Mouse (Mus musculus) hindbrain, embryonic 10.5 days (tissue): ENCODE data around the gene Supt6. TPM values are rescaled to one million over a fixed set of nuclear protein-coding genes. Genes with fewer than 3 reads are reported as not detected.
A peak's percentile ranks its signal among the peaks of the same experiment; 100 is the strongest.

Source experiments
- DNase-seq: peaks from one replicate; pipeline ENCODE4 v3.0.0-alpha.2; 2017; ENCODE audit warnings: low spot score
- H3K27ac ChIP-seq: fragments of 300-500 bp; sonication (generic); 2 replicates; pipeline ENCODE4 v1.5.1; 2016; ENCODE audit warnings: mild to moderate bottlenecking, moderate library complexity
- H3K27me3 ChIP-seq: fragments of 300-500 bp; sonication (generic); 2 replicates; pipeline ENCODE4 v1.6.1; 2016; ENCODE audit warnings: mild to moderate bottlenecking; ENCODE audit not compliant: poor library complexity, insufficient read depth, severe bottlenecking
- H3K36me3 ChIP-seq: fragments of 300-500 bp; sonication (generic); 2 replicates; pipeline ENCODE4 v1.6.1; 2016; ENCODE audit warnings: mild to moderate bottlenecking, moderate library complexity
- H3K4me1 ChIP-seq: fragments of 300-500 bp; sonication (generic); replicated peaks from 2 replicates; pipeline ENCODE4 v1.6.1; 2016; ENCODE audit warnings: mild to moderate bottlenecking
- H3K4me3 ChIP-seq: fragments of 300-500 bp; sonication (generic); 2 replicates; pipeline ENCODE4 v1.5.1; 2016; ENCODE audit warnings: mild to moderate bottlenecking, moderate library complexity
- H3K9me3 ChIP-seq: fragments of 300-500 bp; sonication (generic); 2 replicates; pipeline ENCODE4 v1.6.1; 2016; ENCODE audit warnings: mild to moderate bottlenecking, moderate library complexity
- WGBS: fragments of 180-500 bp; shearing (Covaris S2); methylation state at CpG from one replicate; pipeline ENCODE4 v1.1.7; 2016; 5-methylcytosine and 5-hydroxymethylcytosine counted together
- polyA plus RNA-seq: library from polyadenylated mRNA; unstranded; fragments of >200 nt; fragmentation: Nextera tagmentation; extraction: Ambion mirVana; gene quantifications from 2 replicates; pipeline ENCODE4 v1.2.1, GENCODE M21; 2016

Gene Supt6
- polyA plus RNA-seq, 1 experiment from 2014 or later = 35.0 TPM

GRCm38 (mm10) chr11:78210615-78211014, 35.2 kb downstream of the Supt6 start:
- Histone ChIP-seq H3K4me3 (no peak overlapping the region), H3K4me1 (peaks cover 9% of the 10 kb centered on the region), H3K36me3 (peaks cover 100% of the 10 kb centered on the region), H3K27me3 (no peaks in the 10 kb centered on the region), H3K27ac (no peak overlapping the region), H3K9me3 (no peaks in the 10 kb centered on the region)
- DNase-seq = no peak
- WGBS = 72% methylated on average over 7 of the region's 7 CpGs

GRCm38 (mm10) chr11:78209886-78210285, 35.9 kb downstream of the Supt6 start:
- no peak overlapping the region for H3K27ac ChIP-seq
- H3K9me3 ChIP-seq = no peaks in the 10 kb centered on the region
- 85% methylated on average over 6 of the region's 6 CpGs for WGBS
- no peak for DNase-seq
- H3K27me3 ChIP-seq = no peaks in the 10 kb centered on the region
- no peak overlapping the region for H3K4me3 ChIP-seq
- H3K36me3 ChIP-seq = peaks cover 100% of the 10 kb centered on the region
- peaks cover 12% of the 10 kb centered on the region for H3K4me1 ChIP-seq

- H3K27me3 ChIP-seq = no peaks in the 10 kb centered on the region
- peaks cover 16% of the 10 kb centered on the region for H3K4me1 ChIP-seq
- H3K9me3 ChIP-seq = no peaks in the 10 kb centered on the region
- no peak overlapping the region for H3K27ac ChIP-seq
- H3K36me3 ChIP-seq = peaks cover 93% of the 10 kb centered on the region
- WGBS = 78% methylated on average over 7 of the region's 7 CpGs
- H3K4me3 ChIP-seq = no peak overlapping the region
- no peak for DNase-seq
These were observed 38.6 kb downstream of the Supt6 start for GRCm38 (mm10) chr11:78207190-78207589.

- H3K4me3 ChIP-seq = no peak overlapping the region
- DNase-seq = no peak
- WGBS = 76% methylated on average over 13 of the region's 13 CpGs
- H3K9me3 ChIP-seq = no peaks in the 10 kb centered on the region
- peaks cover 81% of the 10 kb centered on the region for H3K36me3 ChIP-seq
- peaks cover 16% of the 10 kb centered on the region for H3K4me1 ChIP-seq
- H3K27ac ChIP-seq = peak overlapping the region; percentile 66
- no peaks in the 10 kb centered on the region for H3K27me3 ChIP-seq
These were observed 40.2 kb downstream of the Supt6 start for GRCm38 (mm10) chr11:78205361-78206206.

- H3K36me3 ChIP-seq = peaks cover 68% of the 10 kb centered on the region
- H3K27me3 ChIP-seq = no peaks in the 10 kb centered on the region
- H3K9me3 ChIP-seq = no peaks in the 10 kb centered on the region
- no peak overlapping the region for H3K27ac ChIP-seq
- H3K4me3 ChIP-seq = no peak overlapping the region
- WGBS = 84% methylated on average over 6 of the region's 6 CpGs
- no peak for DNase-seq
- H3K4me1 ChIP-seq = peaks cover 16% of the 10 kb centered on the region
These were observed 41.5 kb downstream of the Supt6 start for GRCm38 (mm10) chr11:78204287-78204686.

- no peak overlapping the region for H3K4me3 ChIP-seq
- no peak overlapping the region for H3K27ac ChIP-seq
- H3K4me1 ChIP-seq = peaks cover 16% of the 10 kb centered on the region
- H3K9me3 ChIP-seq = no peaks in the 10 kb centered on the region
- no peaks in the 10 kb centered on the region for H3K27me3 ChIP-seq
- 91% methylated on average over 3 of the region's 3 CpGs for WGBS
- peaks cover 48% of the 10 kb centered on the region for H3K36me3 ChIP-seq
- no peak for DNase-seq
These were observed 43.4 kb downstream of the Supt6 start for GRCm38 (mm10) chr11:78202372-78202771.

GRCm38 (mm10) chr11:78195101-78195863, 50.5 kb downstream of the Supt6 start:
- no peak for DNase-seq
- Histone ChIP-seq H3K4me3 (peak overlapping the region; percentile 57), H3K27ac (peak overlapping the region; percentile 77), H3K27me3 (0 out of 2 replicates have a peak, but pooled peaks cover 3% of the 10 kb centered on the region), H3K9me3 (no peaks in the 10 kb centered on the region), H3K36me3 (peaks cover 35% of the 10 kb centered on the region), H3K4me1 (peaks cover 20% of the 10 kb centered on the region)
- WGBS = 63% methylated on average over 23 of the region's 23 CpGs

GRCm38 (mm10) chr11:78194411-78195100, 51.2 kb downstream of the Supt6 start:
- H3K4me1 ChIP-seq = peaks cover 27% of the 10 kb centered on the region
- H3K9me3 ChIP-seq = no peaks in the 10 kb centered on the region
- peak; percentile 79 for DNase-seq
- H3K4me3 ChIP-seq = peak overlapping the region; percentile 57
- whole genome bisulfite sequencing = 2% methylated on average over 30 of the region's 30 CpGs
- peak overlapping the region; percentile 77 for H3K27ac ChIP-seq
- H3K27me3 ChIP-seq = 0 out of 2 replicates have a peak, but pooled peaks cover 3% of the 10 kb centered on the region
- peaks cover 37% of the 10 kb centered on the region for H3K36me3 ChIP-seq

GRCm38 (mm10) chr11:78193113-78193512, 52.7 kb downstream of the Supt6 start, which contains the start of gene Proca1:
Gene Proca1, plus strand, starts transcription at chr11:78193392.
- Histone ChIP-seq H3K27ac (no peak within 1 kb of the TSS), H3K36me3 (peaks cover 37% of the 10 kb centered on the region), H3K4me3 (peak within 1 kb of the TSS; percentile 57), H3K9me3 (no peaks in the 10 kb centered on the region), H3K27me3 (0 out of 2 replicates have a peak, but pooled peaks cover 3% of the 10 kb centered on the region), H3K4me1 (peaks cover 42% of the 10 kb centered on the region)
- WGBS = 88% methylated on average over 1 of the region's 1 CpGs
- DNase-seq = no peak

- 66% methylated on average over 6 of the region's 6 CpGs for WGBS
- DNase-seq = no peak
- H3K9me3 ChIP-seq = no peaks in the 10 kb centered on the region
- peak overlapping the region; percentile 73 for H3K4me3 ChIP-seq
- H3K36me3 ChIP-seq = peaks cover 37% of the 10 kb centered on the region
- H3K27ac ChIP-seq = peak overlapping the region; percentile 98
- peaks cover 40% of the 10 kb centered on the region for H3K4me1 ChIP-seq
- H3K27me3 ChIP-seq = 0 out of 2 replicates have a peak, but pooled peaks cover 3% of the 10 kb centered on the region
These were observed 55.7 kb downstream of the Supt6 start for GRCm38 (mm10) chr11:78190041-78190440.

GRCm38 (mm10) chr11:78189234-78190040, 56.4 kb downstream of the Supt6 start:
- H3K9me3 ChIP-seq = no peaks in the 10 kb centered on the region
- 0 out of 2 replicates have a peak, but pooled peaks cover 3% of the 10 kb centered on the region for H3K27me3 ChIP-seq
- under 1% methylated on average over 42 of the region's 42 CpGs for WGBS

More at GRCm38 (mm10) chr11:78189234-78190040, 56.4 kb downstream of the Supt6 start:
- peak; percentile 94 for DNase-seq
- H3K4me3 ChIP-seq = peak overlapping the region; percentile 73
- peaks cover 37% of the 10 kb centered on the region for H3K36me3 ChIP-seq
- peaks cover 34% of the 10 kb centered on the region for H3K4me1 ChIP-seq
- peak overlapping the region; percentile 98 for H3K27ac ChIP-seq
